Mouse (Mus musculus) spleen, postnatal 10 days (tissue): ENCODE measurements around the gene Gm10330.
"Not testable (repeated sequence)": the region's sequence is repeated elsewhere in the genome, so short reads cannot be mapped to it uniquely, and the experiment has no call there.

Experiments used
- DNase-seq, 2 experiments: peaks; one replicate each; pipeline ENCODE4 v3.0.0; 2021 to 2022; ENCODE audit warnings: low spot score in 2 of 2

Gm10330 gene

DNA sequence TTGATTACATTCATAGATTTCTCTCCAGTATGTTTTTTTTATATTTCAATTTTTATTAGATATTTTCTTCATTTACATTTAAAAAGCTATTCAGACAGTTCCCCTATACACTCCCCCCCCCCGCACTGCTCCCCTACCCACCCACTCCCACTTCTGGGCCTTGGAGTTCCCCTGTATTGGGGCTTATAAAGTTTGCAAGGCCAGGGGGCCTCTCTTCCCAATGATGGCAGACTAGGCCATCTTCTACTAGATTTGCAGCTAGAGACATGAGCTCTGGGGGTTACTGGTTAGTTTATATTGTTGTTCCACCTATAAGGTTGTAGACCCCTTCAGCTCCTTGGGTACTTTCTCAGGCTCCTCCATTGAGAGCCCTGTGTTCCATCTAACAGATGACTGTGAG lies at the start of gene Gm10330:
Gene Gm10330 (minus strand): TSS at position 101 of the 400 bp plus-strand sequence.
- DNase-seq, result not testable (repeated sequence)

DNA sequence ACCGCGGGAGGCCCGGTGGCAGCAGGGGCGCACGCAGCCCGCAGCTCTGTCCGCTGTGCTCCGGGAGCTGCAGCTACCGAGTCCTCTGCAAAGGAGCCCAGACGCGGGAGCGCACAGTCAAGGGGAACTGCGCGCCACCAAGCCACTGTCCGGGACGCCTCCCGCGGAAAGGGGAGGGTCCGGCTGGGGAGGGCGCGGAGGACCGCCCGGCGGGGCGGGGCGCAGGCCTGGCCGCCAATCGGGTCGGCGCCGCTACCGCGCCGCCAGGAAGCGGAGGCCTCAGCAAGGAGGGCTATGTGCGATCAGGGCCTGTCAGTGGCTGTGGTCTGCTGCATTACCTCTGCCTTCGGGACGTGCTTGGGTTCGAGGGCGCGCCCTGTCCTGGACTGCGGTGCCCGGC lies 20.7 kb upstream of the Gm10330 start:
- not testable (repeated sequence) for DNase-seq

DNA sequence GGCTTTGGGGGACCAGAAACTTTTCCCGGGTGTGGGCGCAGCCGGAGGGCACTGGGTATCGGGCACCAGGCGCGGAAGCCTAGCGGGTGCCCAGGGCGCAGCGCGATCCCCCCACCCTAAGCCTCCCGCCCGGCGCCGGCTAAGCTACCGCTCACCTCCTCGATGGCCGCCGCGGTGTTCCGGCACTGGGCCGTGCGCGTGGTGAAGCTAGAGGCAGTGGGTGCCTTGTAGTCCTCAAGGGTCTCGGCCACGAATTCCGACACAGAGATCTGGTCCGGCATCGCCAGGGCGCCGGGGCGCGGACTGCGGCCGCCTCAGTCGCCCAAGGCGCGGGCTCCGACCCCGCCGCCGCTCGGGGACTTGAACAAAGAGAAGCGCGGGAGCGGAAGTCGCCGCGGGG lies 20.3 kb upstream of the Gm10330 start:
- peak; percentile 9 to 13 for DNase-seq
